Mouse (Mus musculus): ENCODE measurements around the gene Gm27029. TPM values are rescaled to one million over a fixed set of nuclear protein-coding genes. Genes with fewer than 3 reads are reported as not detected.
"Not testable (repeated sequence)": the region's sequence is repeated elsewhere in the genome, so short reads cannot be mapped to it uniquely, and the experiment has no call there.

The Gm27029 gene
- polyA plus RNA-seq, 1 experiment = 7.1 TPM

DNA sequence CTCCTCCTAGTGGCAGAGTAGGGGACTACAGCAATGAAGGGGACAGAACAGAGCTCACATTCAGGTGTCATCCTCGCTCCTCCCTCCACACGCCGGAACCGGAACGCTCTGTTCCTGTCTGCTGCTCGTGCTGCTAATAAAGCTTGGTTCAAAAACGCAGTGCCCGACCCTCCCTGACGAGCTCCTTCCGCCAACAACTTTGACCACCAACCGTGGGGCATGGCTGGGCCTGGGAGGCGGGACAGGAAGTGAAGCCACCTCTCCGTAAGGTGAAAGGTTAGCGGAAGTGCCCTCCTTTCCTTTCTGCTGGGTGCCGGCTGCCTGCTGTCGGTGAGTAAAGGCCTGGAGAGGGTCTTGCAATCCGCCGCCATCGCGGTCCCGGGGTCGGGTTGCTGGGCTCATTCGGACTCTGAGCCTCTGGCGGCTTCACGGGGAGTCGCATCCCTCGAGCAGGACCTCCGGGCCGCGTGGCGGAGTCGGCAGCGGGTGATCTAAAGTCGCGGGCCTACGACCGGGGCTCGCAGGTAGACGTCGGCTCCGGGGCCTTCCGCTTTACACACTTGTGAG is 17.6 kb upstream of the Gm27029 start, which contains the start of gene Rpl27:
Rpl27 (plus strand) TSS at position 172 of the 567 bp plus-strand sequence.
- peak; percentile 83; the same call in 1 of the 2 replicates for TF ChIP-seq POLR2A (IDR thresholded peaks at IDR 0.05; ENCODE audit: borderline replicate concordance, control insufficient read depth, low read depth, low read length)
- peak; percentile 74 for TF ChIP-seq CTCF (IDR thresholded peaks at IDR 0.05; ENCODE audit: control insufficient read depth, insufficient read depth, low read length)
- Histone ChIP-seq H3K4me1 (ENCODE audit: control insufficient read depth, insufficient read depth, low read length) (no peaks in the 10 kb centered on the region; the same call in 1 of the 2 replicates), H3K4me3 (replicated peaks; ENCODE audit: control insufficient read depth, low read depth, low read length) (peak within 1 kb of the TSS; percentile 77), H3K27ac (ENCODE audit: control insufficient read depth, insufficient read depth, low read depth, low read length, poor library complexity) (peak within 1 kb of the TSS; percentile 76)
- WGBS = under 1% methylated on average over 42 of the region's 42 CpGs

DNA sequence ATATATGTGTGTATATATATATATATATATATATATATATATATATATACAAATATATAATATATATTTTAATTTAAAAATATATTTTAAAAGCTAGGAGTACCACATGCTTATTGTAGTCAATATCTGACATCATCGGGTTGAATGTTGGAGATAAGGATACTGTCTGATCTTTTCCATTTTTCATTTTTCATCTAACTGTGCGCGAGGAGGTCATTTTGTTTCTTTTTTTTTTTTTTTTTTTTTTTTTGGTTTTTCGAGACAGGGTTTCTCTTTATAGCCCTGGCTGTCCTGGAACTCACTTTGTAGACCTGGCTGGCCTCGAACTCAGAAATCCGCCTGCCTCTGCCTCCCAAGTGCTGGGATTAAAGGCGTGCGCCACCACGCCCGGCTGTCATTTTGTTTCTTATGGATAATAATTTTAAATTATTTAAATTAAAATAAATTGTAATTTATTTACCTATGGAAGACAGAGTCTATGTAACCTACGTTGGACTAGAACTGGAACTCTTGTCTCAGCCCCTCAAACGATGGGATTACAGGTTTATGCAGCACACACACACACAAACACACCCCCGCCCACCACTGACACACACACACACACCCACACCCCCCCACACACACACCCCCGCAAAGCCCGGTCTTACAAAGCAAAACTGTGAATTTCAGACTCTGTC is 17.0 kb upstream of the Gm27029 start:
- H3K27ac ChIP-seq (ENCODE audit: control insufficient read depth, insufficient read depth, low read depth, low read length, poor library complexity); H3K4me1 ChIP-seq (ENCODE audit: control insufficient read depth, insufficient read depth, low read length): not testable (repeated sequence)
- 24% methylated on average over 15 of the region's 15 CpGs for WGBS
- H3K4me3 ChIP-seq (replicated peaks; ENCODE audit: control insufficient read depth, low read depth, low read length) = peak overlapping the region; percentile 77

DNA sequence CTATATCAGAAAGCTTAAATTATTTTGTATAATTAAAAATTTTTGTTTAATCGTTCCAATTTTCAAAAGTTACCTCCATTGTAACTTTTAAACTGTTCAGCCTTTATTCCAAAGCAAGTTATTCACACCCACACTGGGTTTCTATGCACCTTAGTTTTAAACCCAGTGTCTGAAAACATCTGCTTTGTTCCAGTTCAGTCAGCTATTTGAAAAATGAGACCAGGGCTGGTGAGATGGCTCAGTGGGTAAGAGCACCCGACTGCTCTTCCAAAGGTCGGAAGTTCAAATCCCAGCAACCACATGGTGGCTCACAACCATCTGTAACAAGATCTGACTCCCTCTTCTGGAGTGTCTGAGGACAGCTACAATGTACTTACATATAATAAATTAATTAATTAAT is 13.4 kb upstream of the Gm27029 start:
- not testable (repeated sequence) for H3K4me1 ChIP-seq (ENCODE audit: control insufficient read depth, insufficient read depth, low read length); H3K27ac ChIP-seq (ENCODE audit: control insufficient read depth, insufficient read depth, low read depth, low read length, poor library complexity)

GRCm38 (mm10) chr11:101436916-101437315 is 12.3 kb upstream of the Gm27029 start:
- Histone ChIP-seq H3K27ac (ENCODE audit: control insufficient read depth, insufficient read depth, low read depth, low read length, poor library complexity) (no peak overlapping the region), H3K4me1 (ENCODE audit: control insufficient read depth, insufficient read depth, low read length) (no peaks in the 10 kb centered on the region), H3K4me3 (replicated peaks; ENCODE audit: control insufficient read depth, low read depth, low read length) (no peak overlapping the region)
- no peak for TF ChIP-seq CTCF (IDR thresholded peaks at IDR 0.05; ENCODE audit: control insufficient read depth, insufficient read depth, low read length)
- TF ChIP-seq POLR2A (IDR thresholded peaks at IDR 0.05; ENCODE audit: borderline replicate concordance, control insufficient read depth, low read depth, low read length) = no peak
- WGBS = 85% methylated on average over 4 of the region's 4 CpGs

More for the DNA sequence above, 13.4 kb upstream of the Gm27029 start:
- WGBS = 50% methylated on average over 3 of the region's 3 CpGs
- not testable (repeated sequence) for H3K4me3 ChIP-seq (replicated peaks; ENCODE audit: control insufficient read depth, low read depth, low read length)

GRCm38 (mm10) chr11:101435831-101436230 is 11.2 kb upstream of the Gm27029 start:
- TF ChIP-seq CTCF (IDR thresholded peaks at IDR 0.05; ENCODE audit: control insufficient read depth, insufficient read depth, low read length) (no peak), POLR2A (IDR thresholded peaks at IDR 0.05; ENCODE audit: borderline replicate concordance, control insufficient read depth, low read depth, low read length) (no peak)
- Histone ChIP-seq H3K27ac (ENCODE audit: control insufficient read depth, insufficient read depth, low read depth, low read length, poor library complexity) (no peak overlapping the region), H3K4me3 (replicated peaks; ENCODE audit: control insufficient read depth, low read depth, low read length) (no peak overlapping the region), H3K4me1 (ENCODE audit: control insufficient read depth, insufficient read depth, low read length) (no peaks in the 10 kb centered on the region)
- WGBS = 69% methylated on average over 4 of the region's 4 CpGs

GRCm38 (mm10) chr11:101433396-101433795 is 8.8 kb upstream of the Gm27029 start:
- WGBS = 86% methylated on average over 13 of the region's 13 CpGs

GRCm38 (mm10) chr11:101431327-101431726 is 6.7 kb upstream of the Gm27029 start:
- no peak overlapping the region for H3K4me3 ChIP-seq (replicated peaks; ENCODE audit: control insufficient read depth, low read depth, low read length)
- 86% methylated on average over 9 of the region's 9 CpGs for WGBS
- TF ChIP-seq CTCF (IDR thresholded peaks at IDR 0.05; ENCODE audit: control insufficient read depth, insufficient read depth, low read length) = no peak

More at GRCm38 (mm10) chr11:101433396-101433795, 8.8 kb upstream of the Gm27029 start:
- no peak for TF ChIP-seq CTCF (IDR thresholded peaks at IDR 0.05; ENCODE audit: control insufficient read depth, insufficient read depth, low read length)
- no peaks in the 10 kb centered on the region for H3K4me1 ChIP-seq (ENCODE audit: control insufficient read depth, insufficient read depth, low read length)
- H3K4me3 ChIP-seq (replicated peaks; ENCODE audit: control insufficient read depth, low read depth, low read length) = no peak overlapping the region
- no peak overlapping the region for H3K27ac ChIP-seq (ENCODE audit: control insufficient read depth, insufficient read depth, low read depth, low read length, poor library complexity)

GRCm38 (mm10) chr11:101426165-101426564 is 1.6 kb upstream of the Gm27029 start:
- TF ChIP-seq POLR2A (IDR thresholded peaks at IDR 0.05; ENCODE audit: borderline replicate concordance, control insufficient read depth, low read depth, low read length) (no peak), CTCF (IDR thresholded peaks at IDR 0.05; ENCODE audit: control insufficient read depth, insufficient read depth, low read length) (no peak)
- H3K4me3 ChIP-seq (replicated peaks; ENCODE audit: control insufficient read depth, low read depth, low read length) = no peak overlapping the region
- WGBS = 42% methylated on average over 8 of the region's 8 CpGs

More at GRCm38 (mm10) chr11:101431327-101431726, 6.7 kb upstream of the Gm27029 start:
- H3K4me1 ChIP-seq (ENCODE audit: control insufficient read depth, insufficient read depth, low read length) = no peaks in the 10 kb centered on the region; the same call in 1 of the 2 replicates
- no peak overlapping the region for H3K27ac ChIP-seq (ENCODE audit: control insufficient read depth, insufficient read depth, low read depth, low read length, poor library complexity)

More at GRCm38 (mm10) chr11:101426165-101426564, 1.6 kb upstream of the Gm27029 start:
- Histone ChIP-seq H3K27ac (ENCODE audit: control insufficient read depth, insufficient read depth, low read depth, low read length, poor library complexity) (no peak overlapping the region), H3K4me1 (ENCODE audit: control insufficient read depth, insufficient read depth, low read length) (no peaks in the 10 kb centered on the region; the same call in 1 of the 2 replicates)

Measured in bone marrow, adult 2 months (tissue).